Mouse (Mus musculus) hindbrain, postnatal 0 days (tissue): Measurements from ENCODE around the gene Cops3. TPM values are rescaled to one million over a fixed set of nuclear protein-coding genes. Genes with fewer than 3 reads are reported as not detected.
A peak's percentile ranks its signal among the peaks of the same experiment; 100 is the strongest.

Source experiments
- ATAC-seq: fragments of 200-750 bp; cut with Nextera tagmentation; 2 replicates; pipeline ENCODE4 v1.8.0; 2017; ENCODE audit warnings: mild to moderate bottlenecking, moderate TSS enrichment, moderate library complexity
- DNase-seq: peaks from one replicate; pipeline ENCODE4 v3.0.0-alpha.2; 2015; ENCODE audit warnings: low spot score
- H3K27ac ChIP-seq: fragments of 300-500 bp; sonication (generic); 2 replicates; pipeline ENCODE4 v1.5.1; 2014; ENCODE audit warnings: mild to moderate bottlenecking
- H3K27me3 ChIP-seq: fragments of 300-500 bp; sonication (generic); 2 replicates; pipeline ENCODE4 v1.6.1; 2014; ENCODE audit warnings: low read length, mixed read lengths; ENCODE audit not compliant: insufficient read depth
- H3K36me3 ChIP-seq: fragments of 300-500 bp; sonication (generic); 2 replicates; pipeline ENCODE4 v1.6.1; 2014; ENCODE audit warnings: low read length, mixed read lengths; ENCODE audit not compliant: insufficient read depth
- H3K4me1 ChIP-seq: fragments of 300-500 bp; sonication (generic); 2 replicates; pipeline ENCODE4 v1.6.1; 2014; ENCODE audit warnings: antibody characterized with exemption, low read length, mixed read lengths; ENCODE audit not compliant: insufficient read depth
- H3K4me2 ChIP-seq: fragments of 300-500 bp; sonication (generic); 2 replicates; pipeline ENCODE4 v1.6.1; 2014; ENCODE audit warnings: low read depth, mild to moderate bottlenecking, low read length, moderate library complexity, mixed read lengths
- H3K4me3 ChIP-seq: fragments of 300-500 bp; sonication (generic); 2 replicates; pipeline ENCODE4 v1.5.1; 2014; ENCODE audit warnings: low read length
- H3K9ac ChIP-seq: fragments of 300-500 bp; sonication (generic); replicated peaks from 2 replicates; pipeline ENCODE4 v1.6.1; 2014; ENCODE audit warnings: mild to moderate bottlenecking, low read length, moderate library complexity, mixed read lengths
- H3K9me3 ChIP-seq: fragments of 300-500 bp; sonication (generic); 2 replicates; pipeline ENCODE4 v1.6.1; 2016; ENCODE audit warnings: low read length, mixed read lengths
- CTCF ChIP-seq: IDR thresholded peaks from 2 replicates; pipeline ENCODE4 v1.5.1; 2016; ENCODE audit warnings: antibody characterized with exemption, control low read depth, low read depth
- WGBS: fragments of 180-500 bp; shearing (Covaris S2); extraction: QIAGEN DNeasy Blood & Tissue Kit; methylation state at CpG from one replicate; pipeline ENCODE4 v1.1.7; 2014; 5-methylcytosine and 5-hydroxymethylcytosine counted together
- polyA plus RNA-seq: library from polyadenylated mRNA; unstranded; fragments of >200 nt; fragmentation: Nextera tagmentation; extraction: Ambion mirVana; gene quantifications from 2 replicates; pipeline ENCODE4 v1.2.1, GENCODE M21; 2015
- total RNA-seq: library from RNA; depleted of rRNA; stranded (reverse); fragments of >200 nt; gene quantifications from 2 replicates; pipeline ENCODE4 v1.2.3, GENCODE M21; 2014; rRNA removed

Gene Cops3
- total and polyA plus RNA-seq, 2 experiments from 2014 or later, result 96.0 to 158 TPM

GRCm38 (mm10) chr11:59772902-59773301 is 66.7 kb downstream of the Cops3 start:
- no peaks in the 10 kb centered on the region for H3K9me3 ChIP-seq
- no peak for TF ChIP-seq CTCF
- no peak overlapping the region for H3K4me3 ChIP-seq
- no peaks in the 10 kb centered on the region for H3K4me1 ChIP-seq
- WGBS, result 91% methylated on average over 4 of the region's 4 CpGs
- DNase-seq (no peak), ATAC-seq (no peak)
- H3K9ac ChIP-seq, result no peak overlapping the region
- no peaks in the 10 kb centered on the region for H3K27me3 ChIP-seq
- H3K27ac ChIP-seq, result no peak overlapping the region
- H3K36me3 ChIP-seq, result peaks cover 68% of the 10 kb centered on the region
- no peak overlapping the region for H3K4me2 ChIP-seq

- no peak for ATAC-seq
- Histone ChIP-seq H3K4me1 (no peaks in the 10 kb centered on the region), H3K36me3 (peaks cover 74% of the 10 kb centered on the region), H3K4me3 (no peak overlapping the region), H3K9me3 (no peaks in the 10 kb centered on the region), H3K27ac (no peak overlapping the region), H3K27me3 (no peaks in the 10 kb centered on the region), H3K9ac (no peak overlapping the region), H3K4me2 (no peak overlapping the region)
- WGBS, result 60% methylated on average over 2 of the region's 2 CpGs
- DNase-seq, result no peak
- TF ChIP-seq CTCF, result no peak
Observed at GRCm38 (mm10) chr11:59772291-59772690, 67.3 kb downstream of the Cops3 start.

GRCm38 (mm10) chr11:59770753-59771152 is 68.9 kb downstream of the Cops3 start:
- ATAC-seq (peak; percentile 89), DNase-seq (peak; percentile 63)
- no peak overlapping the region for H3K4me3 ChIP-seq
- no peak overlapping the region for H3K9ac ChIP-seq
- 48% methylated on average over 7 of the region's 7 CpGs for WGBS
- no peak overlapping the region for H3K4me2 ChIP-seq
- no peak overlapping the region for H3K27ac ChIP-seq
- no peaks in the 10 kb centered on the region for H3K27me3 ChIP-seq
- peaks cover 87% of the 10 kb centered on the region for H3K36me3 ChIP-seq
- no peak for TF ChIP-seq CTCF
- no peaks in the 10 kb centered on the region for H3K9me3 ChIP-seq
- no peaks in the 10 kb centered on the region for H3K4me1 ChIP-seq

DNA sequence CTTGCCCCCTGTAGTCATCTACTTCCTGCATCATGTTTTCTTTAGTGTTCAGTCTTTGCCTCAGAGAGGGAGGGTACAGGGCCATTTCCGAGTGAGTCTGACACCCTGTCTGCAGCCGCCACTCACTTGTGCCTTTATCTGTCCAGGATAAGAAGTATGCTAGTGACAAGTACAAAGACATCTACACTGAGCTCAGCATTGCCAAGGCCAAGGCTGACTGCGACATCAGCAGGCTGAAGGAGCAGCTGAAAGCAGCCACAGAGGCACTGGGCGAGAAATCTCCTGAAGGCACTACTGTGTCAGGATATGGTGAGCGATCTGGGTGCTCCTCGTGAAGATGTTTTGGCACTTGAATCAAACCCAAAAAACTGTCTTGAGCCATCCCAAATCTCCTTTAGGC is 69.9 kb downstream of the Cops3 start:
- H3K4me2 ChIP-seq, result no peak overlapping the region
- no peaks in the 10 kb centered on the region for H3K4me1 ChIP-seq
- H3K27ac ChIP-seq, result no peak overlapping the region
- 70% methylated on average over 6 of the region's 6 CpGs for WGBS
- H3K27me3 ChIP-seq, result no peaks in the 10 kb centered on the region
- H3K4me3 ChIP-seq, result no peak overlapping the region
- peaks cover 90% of the 10 kb centered on the region for H3K36me3 ChIP-seq
- ATAC-seq (no peak), DNase-seq (no peak)
- no peak for TF ChIP-seq CTCF
- H3K9ac ChIP-seq, result no peak overlapping the region
- no peaks in the 10 kb centered on the region for H3K9me3 ChIP-seq

DNA sequence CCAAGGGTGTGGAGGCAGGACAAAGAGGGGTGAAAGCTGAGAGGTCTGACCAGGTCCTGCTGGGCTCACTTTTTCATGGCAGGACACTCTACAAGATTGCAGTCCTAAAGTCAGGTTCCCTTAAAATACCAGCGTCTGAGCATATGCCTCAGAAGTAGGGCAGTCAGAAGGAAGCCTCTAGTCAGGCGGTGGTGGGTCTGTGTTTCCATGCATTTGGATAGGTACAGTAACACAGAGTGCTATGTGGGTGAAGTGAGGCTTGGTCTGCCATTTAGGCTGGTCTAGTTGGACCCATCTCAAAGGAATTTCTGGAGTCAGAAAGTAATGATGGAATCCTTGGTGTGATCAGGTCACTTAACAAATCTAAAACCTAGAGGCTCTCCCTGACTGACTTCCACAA is 70.3 kb downstream of the Cops3 start:
- Histone ChIP-seq H3K36me3 (peaks cover 90% of the 10 kb centered on the region), H3K4me1 (no peaks in the 10 kb centered on the region), H3K27me3 (no peaks in the 10 kb centered on the region), H3K4me2 (no peak overlapping the region), H3K4me3 (no peak overlapping the region), H3K27ac (no peak overlapping the region), H3K9ac (no peak overlapping the region), H3K9me3 (no peaks in the 10 kb centered on the region)
- ATAC-seq, result no peak
- whole genome bisulfite sequencing, result 91% methylated on average over 2 of the region's 2 CpGs
- TF ChIP-seq CTCF, result no peak
- no peak for DNase-seq

Other genes with a start within 250 kb of the Cops3 start
- not detected in 2 replicates for gene Olfr223, start 246.5 kb downstream of the Cops3 start, total RNA-seq
- gene Olfr223, start 246.5 kb downstream of the Cops3 start, polyA plus RNA-seq, result not detected in 2 replicates
- gene Mprip, start 178.5 kb downstream of the Cops3 start, total RNA-seq, result 149 and 178 TPM in 2 replicates
- gene Mprip, start 178.5 kb downstream of the Cops3 start, polyA plus RNA-seq, result 54.7 and 57.8 TPM in 2 replicates
- gene Pld6, start 52.2 kb downstream of the Cops3 start, total RNA-seq, result 10.9 and 16.0 TPM in 2 replicates
- gene Pld6, start 52.2 kb downstream of the Cops3 start, polyA plus RNA-seq, result 21.5 and 24.6 TPM in 2 replicates
- 42.8 and 43.5 TPM in 2 replicates for gene Flcn, start 29.8 kb downstream of the Cops3 start, total RNA-seq
- gene Flcn, start 29.8 kb downstream of the Cops3 start, polyA plus RNA-seq, result 28.4 and 28.8 TPM in 2 replicates
- gene Nt5m, start 391 bp downstream of the Cops3 start, total RNA-seq, result 85.4 and 101 TPM in 2 replicates
- gene Nt5m, start 391 bp downstream of the Cops3 start, polyA plus RNA-seq, result 88.4 and 89.1 TPM in 2 replicates
- 25.7 and 34.1 TPM in 2 replicates for gene Med9, start 108.4 kb upstream of the Cops3 start, total RNA-seq
- gene Med9, start 108.4 kb upstream of the Cops3 start, polyA plus RNA-seq, result 39.7 and 41.8 TPM in 2 replicates
- 0.10 and 0.47 TPM in 2 replicates for gene Rasd1, start 125.1 kb upstream of the Cops3 start, total RNA-seq
- gene Rasd1, start 125.1 kb upstream of the Cops3 start, polyA plus RNA-seq, result 2.0 and 2.3 TPM in 2 replicates
- gene Pemt, start 206.7 kb upstream of the Cops3 start, total RNA-seq, result 14.5 and 15.3 TPM in 2 replicates
- 12.6 and 12.9 TPM in 2 replicates for gene Pemt, start 206.7 kb upstream of the Cops3 start, polyA plus RNA-seq